Mouse (Mus musculus) kidney, adult 2 months (tissue): ENCODE data around the gene Gabrb1. TPM values are rescaled to one million over a fixed set of nuclear protein-coding genes. Genes with fewer than 3 reads are reported as not detected.

Source experiments
- DNase-seq: peaks from one replicate; pipeline ENCODE4 v3.0.0; 2021
- H3K27ac ChIP-seq: fragments of 200-500 bp; 2 replicates; pipeline ENCODE4 v1.5.1; 2012; ENCODE audit warnings: low read depth, low read length, control low read depth, inconsistent platforms; ENCODE audit not compliant: insufficient read depth
- H3K27me3 ChIP-seq: fragments of 200-500 bp; replicated peaks from 2 replicates; pipeline ENCODE4 v1.6.1; 2012; ENCODE audit warnings: mild to moderate bottlenecking, moderate library complexity, low read length, inconsistent platforms; ENCODE audit not compliant: control insufficient read depth, insufficient read depth
- H3K36me3 ChIP-seq: fragments of 200-500 bp; 2 replicates; pipeline ENCODE4 v1.6.1; 2012; ENCODE audit warnings: mild to moderate bottlenecking, moderate library complexity, low read length, inconsistent platforms; ENCODE audit not compliant: control insufficient read depth, insufficient read depth
- H3K4me1 ChIP-seq: fragments of 200-500 bp; 2 replicates; pipeline ENCODE4 v1.6.1; 2011; ENCODE audit warnings: low read length; ENCODE audit not compliant: control insufficient read depth, insufficient read depth
- H3K4me3 ChIP-seq: fragments of 200-500 bp; 2 replicates; pipeline ENCODE4 v1.5.1; 2011; ENCODE audit warnings: mild to moderate bottlenecking, low read depth, low read length, control low read depth; ENCODE audit not compliant: insufficient read depth
- CTCF ChIP-seq: fragments of 200-500 bp; conservative IDR thresholded peaks from 2 replicates; pipeline ENCODE4 v1.5.1; 2011; ENCODE audit warnings: low read depth, mild to moderate bottlenecking, control low read depth, low read length, moderate library complexity, mixed read lengths; ENCODE audit not compliant: insufficient read depth, insufficient read length
- POLR2A ChIP-seq: fragments of 200-500 bp; IDR thresholded peaks from one replicate; pipeline ENCODE4 v1.6.1; 2011; ENCODE audit warnings: low read depth, low read length, control low read depth
- WGBS: fragments of 180-500 bp; shearing (Covaris S2); methylation state at CpG from one replicate; pipeline ENCODE4 v1.1.7; 2018; 5-methylcytosine and 5-hydroxymethylcytosine counted together
- polyA plus RNA-seq: library from polyadenylated mRNA; depleted of rRNA; stranded (reverse); fragments of >200 nt; gene quantifications from 2 replicates; pipeline ENCODE4 v1.2.3, GENCODE M21; 2012

The Gabrb1 gene
- polyA plus RNA-seq, 1 experiment: 0.08 TPM

GRCm38 (mm10) chr5:71970140-71970800 is 312.4 kb downstream of the Gabrb1 start:
- Histone ChIP-seq H3K36me3 (no peaks in the 10 kb centered on the region), H3K4me1 (no peaks in the 10 kb centered on the region), H3K27ac (no peak overlapping the region), H3K4me3 (no peak overlapping the region), H3K27me3 (no peaks in the 10 kb centered on the region)
- 77% methylated on average over 8 of the region's 8 CpGs for WGBS
- no peak for DNase-seq
- TF ChIP-seq POLR2A (no peak), CTCF (no peak)

DNA sequence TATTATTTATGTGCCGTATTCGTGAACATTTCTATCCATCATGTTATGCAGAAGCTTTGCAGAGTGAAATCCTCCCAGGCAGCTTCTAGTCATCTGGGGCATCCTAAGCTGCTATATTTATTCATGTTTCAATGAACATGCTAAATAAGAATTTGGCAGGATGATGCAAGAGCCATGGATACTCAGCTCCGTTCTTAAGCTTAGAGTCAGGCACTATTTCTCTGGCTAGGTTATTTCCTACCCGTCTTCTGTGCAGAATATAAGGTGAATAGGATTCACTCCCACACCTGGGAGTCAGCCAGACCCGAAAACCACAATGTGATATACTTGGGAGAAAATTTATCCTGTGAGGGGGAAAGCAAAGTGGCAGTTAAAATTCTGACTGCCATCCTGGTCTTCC is 314.9 kb downstream of the Gabrb1 start:
- Histone ChIP-seq H3K4me3 (no peak overlapping the region), H3K4me1 (no peaks in the 10 kb centered on the region), H3K36me3 (no peaks in the 10 kb centered on the region), H3K27ac (no peak overlapping the region), H3K27me3 (no peaks in the 10 kb centered on the region)
- DNase-seq: no peak
- WGBS: 66% methylated on average over 5 of the region's 5 CpGs
- TF ChIP-seq CTCF: no peak
- TF ChIP-seq POLR2A: no peak

GRCm38 (mm10) chr5:71976133-71976532 is 318.2 kb downstream of the Gabrb1 start:
- H3K27ac ChIP-seq: no peak overlapping the region
- no peaks in the 10 kb centered on the region for H3K36me3 ChIP-seq
- WGBS: 88% methylated on average over 4 of the region's 4 CpGs
- DNase-seq: no peak
- no peaks in the 10 kb centered on the region for H3K27me3 ChIP-seq
- no peak for TF ChIP-seq CTCF
- TF ChIP-seq POLR2A: no peak
- H3K4me1 ChIP-seq: no peaks in the 10 kb centered on the region
- no peak overlapping the region for H3K4me3 ChIP-seq

DNA sequence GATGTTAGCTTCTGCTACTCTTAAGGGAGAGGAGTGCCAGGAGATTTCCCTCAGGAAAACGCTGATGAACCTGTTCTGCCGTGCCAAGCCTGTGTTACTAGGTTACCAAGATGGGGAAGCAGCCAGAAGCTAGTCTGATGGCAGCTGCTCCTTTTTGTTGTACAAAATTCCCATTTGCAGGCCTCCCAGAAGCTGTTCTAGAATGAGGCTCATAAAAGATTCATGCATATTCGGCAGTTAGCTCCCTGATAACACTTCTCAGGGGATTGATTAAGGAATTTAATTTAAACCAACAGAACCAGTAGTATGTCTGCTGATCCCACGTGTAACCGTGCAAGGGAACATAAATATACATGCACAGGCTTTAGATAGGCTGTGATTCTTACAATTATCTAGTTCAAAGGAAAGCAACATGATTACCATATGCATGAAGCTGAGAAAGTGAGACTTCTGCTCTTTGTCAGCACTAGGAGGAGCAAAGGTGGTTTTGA is 318.7 kb downstream of the Gabrb1 start:
- 58% methylated on average over 5 of the region's 5 CpGs for WGBS
- peak; percentile 3 for DNase-seq
- H3K36me3 ChIP-seq: no peaks in the 10 kb centered on the region
- TF ChIP-seq POLR2A: no peak
- TF ChIP-seq CTCF: no peak
- H3K27me3 ChIP-seq: no peaks in the 10 kb centered on the region
- H3K27ac ChIP-seq: no peak overlapping the region
- no peak overlapping the region for H3K4me3 ChIP-seq
- H3K4me1 ChIP-seq: no peaks in the 10 kb centered on the region

- H3K27me3 ChIP-seq: no peaks in the 10 kb centered on the region
- no peaks in the 10 kb centered on the region for H3K36me3 ChIP-seq
- no peak overlapping the region for H3K4me3 ChIP-seq
- H3K27ac ChIP-seq: no peak overlapping the region
- H3K4me1 ChIP-seq: no peaks in the 10 kb centered on the region
- TF ChIP-seq CTCF: no peak
- no peak for TF ChIP-seq POLR2A
- DNase-seq: no peak
- WGBS: 47% methylated on average over 1 of the region's 1 CpGs
Measured at GRCm38 (mm10) chr5:71986561-71986960, 328.6 kb downstream of the Gabrb1 start.

DNA sequence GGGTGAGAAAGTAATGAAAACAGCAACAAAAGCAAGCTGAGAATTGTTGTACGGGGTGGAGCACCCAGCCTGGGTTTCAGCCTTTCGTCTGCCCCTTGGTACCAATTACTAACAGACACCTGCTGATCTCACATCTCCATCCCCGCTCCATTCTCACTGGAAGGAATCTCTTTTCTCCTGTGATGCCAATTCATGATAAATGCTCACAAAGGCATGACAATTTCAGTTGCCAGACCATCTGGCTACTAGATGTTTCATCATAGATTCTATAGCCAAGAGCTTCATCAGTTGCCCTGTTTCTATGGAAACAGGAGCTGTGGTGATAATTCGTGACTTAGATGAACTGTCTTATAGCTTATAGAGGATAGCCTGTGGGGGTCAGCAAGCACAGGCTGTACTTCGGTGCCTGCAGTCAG is 329.1 kb downstream of the Gabrb1 start:
- no peaks in the 10 kb centered on the region for H3K4me1 ChIP-seq
- WGBS: 58% methylated on average over 5 of the region's 5 CpGs
- TF ChIP-seq POLR2A (no peak), CTCF (no peak)

GRCm38 (mm10) chr5:71999466-71999865 is 341.6 kb downstream of the Gabrb1 start:
- Histone ChIP-seq H3K27me3 (no peaks in the 10 kb centered on the region), H3K4me3 (no peak overlapping the region), H3K27ac (peak overlapping the region; percentile 28; the same call in 1 of the 2 replicates), H3K36me3 (no peaks in the 10 kb centered on the region), H3K4me1 (peaks cover 4% of the 10 kb centered on the region; the same call in 1 of the 2 replicates)
- WGBS: 50% methylated on average over 4 of the region's 4 CpGs
- DNase-seq: peak; percentile 71
- TF ChIP-seq CTCF: no peak

More for the DNA sequence above, 329.1 kb downstream of the Gabrb1 start:
- Histone ChIP-seq H3K27ac (no peak overlapping the region), H3K36me3 (no peaks in the 10 kb centered on the region), H3K4me3 (no peak overlapping the region), H3K27me3 (no peaks in the 10 kb centered on the region)
- no peak for DNase-seq
